Mouse (Mus musculus) retina, postnatal 1 day (tissue): ENCODE results near the gene Vmn1r34.
"Not testable (repeated sequence)": the region's sequence is repeated elsewhere in the genome, so short reads cannot be mapped to it uniquely, and the experiment has no call there.

Source experiments
- DNase-seq: peaks from one replicate; pipeline ENCODE4 v3.0.0-alpha.2; 2012

Gene Vmn1r34

DNA sequence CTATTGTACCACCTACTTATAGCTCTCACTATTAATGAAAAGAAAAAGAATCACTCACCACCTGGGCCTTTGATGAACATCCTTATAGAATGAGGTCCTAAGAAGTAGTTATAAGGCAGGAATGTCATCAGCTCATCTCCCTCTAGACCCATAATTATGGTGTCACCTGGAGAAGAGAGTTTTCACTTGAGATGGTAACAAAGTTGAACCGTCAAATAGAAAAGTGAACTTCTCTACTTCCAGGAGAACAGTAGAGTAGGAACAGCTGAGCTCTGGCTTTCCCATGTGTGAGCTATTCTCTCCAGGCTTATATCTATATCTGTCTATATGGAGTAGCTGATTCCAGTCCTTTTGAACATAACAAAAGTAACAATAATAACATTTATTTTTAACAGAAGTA, at the start of gene Vmn1r34:
TSS of gene Vmn1r34 (minus strand) at position 101 of the 400 bp plus-strand sequence.
- no peak for DNase-seq

DNA sequence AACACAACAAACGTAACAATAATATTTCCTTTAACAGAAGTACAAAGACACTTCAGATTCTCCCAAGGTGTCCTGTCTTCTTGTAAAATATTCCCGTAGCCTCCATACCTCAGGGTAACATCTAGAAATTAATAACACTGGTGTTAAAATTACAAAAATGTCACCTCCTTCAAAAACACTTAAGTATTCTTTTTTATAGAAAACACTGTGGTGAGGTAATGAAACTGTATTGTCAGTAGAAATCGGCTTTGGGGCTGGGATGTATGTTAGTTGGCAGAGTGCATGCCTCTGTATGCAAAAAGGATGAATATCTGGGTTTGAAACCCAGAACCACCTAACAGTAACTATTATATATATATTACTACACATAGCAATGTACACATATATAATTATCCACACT, 42.1 kb upstream of the Vmn1r34 start, which contains the start of gene Vmn1r35:
TSS of gene Vmn1r35 (minus strand) at position 101 of the 400 bp plus-strand sequence.
- no peak for DNase-seq

DNA sequence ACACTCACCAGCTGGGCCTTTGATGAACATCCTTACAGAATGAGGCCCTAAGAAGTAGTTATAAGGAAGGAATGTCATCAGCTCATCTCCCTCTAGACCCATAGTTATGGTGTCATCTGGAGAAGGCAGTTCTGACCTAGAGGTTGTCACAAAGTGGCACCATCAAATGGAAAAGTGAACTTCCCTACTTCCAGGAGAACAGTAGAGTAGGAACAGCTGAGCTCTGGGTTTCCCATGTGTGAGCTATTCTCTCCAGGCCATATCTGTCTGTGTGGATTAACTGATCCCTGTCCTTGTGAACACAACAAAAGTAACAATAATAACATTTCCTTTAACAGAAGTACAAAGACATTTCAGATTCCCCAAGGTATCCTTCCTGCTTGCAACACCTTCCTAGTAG, 25.5 kb downstream of the Vmn1r34 start, which contains the start of gene Vmn1r33:
TSS of gene Vmn1r33 (minus strand) at position 101 of the 400 bp plus-strand sequence.
- not testable (repeated sequence) for DNase-seq

DNA sequence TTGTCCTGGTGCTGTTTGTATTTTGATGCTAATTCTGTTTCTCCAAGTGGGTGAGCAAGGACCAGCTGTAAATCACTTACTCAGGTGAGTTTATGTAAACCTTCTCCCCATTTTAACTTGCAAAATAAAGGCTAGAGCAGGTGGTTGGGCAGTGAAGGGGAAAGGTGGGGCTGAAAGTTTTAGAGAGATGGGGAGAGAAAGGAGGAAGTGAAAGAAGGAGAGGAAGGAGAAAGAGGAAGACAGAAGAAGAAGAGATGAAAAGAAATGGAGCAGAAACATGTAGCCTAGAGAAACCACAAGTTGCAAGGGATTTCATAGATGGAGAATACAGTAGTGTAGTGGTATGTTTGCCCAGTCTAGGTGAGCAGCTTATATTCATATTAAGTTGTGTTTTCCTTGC, 47.9 kb downstream of the Vmn1r34 start:
- no peak for DNase-seq
